Mouse (Mus musculus) stomach, postnatal 0 days (tissue): ENCODE measurements around the gene Spag9. TPM values are rescaled to one million over a fixed set of nuclear protein-coding genes. Genes with fewer than 3 reads are reported as not detected.

Experiments used
- ATAC-seq: fragments of 200-750 bp; cut with Nextera tagmentation; 2 replicates; pipeline ENCODE4 v1.8.0; 2017; ENCODE audit not compliant: low FRiP score, low TSS enrichment
- DNase-seq: peaks from one replicate; pipeline ENCODE4 v3.0.0-alpha.2; 2016; ENCODE audit warnings: low spot score
- H3K27ac ChIP-seq: fragments of 300-500 bp; sonication (generic); replicated peaks from 2 replicates; pipeline ENCODE4 v1.5.1; 2014; ENCODE audit warnings: mild to moderate bottlenecking, control low read depth
- H3K27me3 ChIP-seq: fragments of 300-500 bp; sonication (generic); 2 replicates; pipeline ENCODE4 v1.6.1; 2014; ENCODE audit warnings: low read length; ENCODE audit not compliant: control insufficient read depth, insufficient read depth
- H3K36me3 ChIP-seq: fragments of 300-500 bp; sonication (generic); 2 replicates; pipeline ENCODE4 v1.6.1; 2014; ENCODE audit warnings: low read length, mixed read lengths; ENCODE audit not compliant: control insufficient read depth, insufficient read depth
- H3K4me1 ChIP-seq: fragments of 300-500 bp; sonication (generic); replicated peaks from 2 replicates; pipeline ENCODE4 v1.6.1; 2014; ENCODE audit warnings: antibody characterized with exemption; ENCODE audit not compliant: control insufficient read depth, insufficient read depth
- H3K4me2 ChIP-seq: fragments of 300-500 bp; sonication (generic); replicated peaks from 2 replicates; pipeline ENCODE4 v1.6.1; 2014; ENCODE audit warnings: low read depth, mild to moderate bottlenecking, control low read depth, moderate library complexity
- H3K4me3 ChIP-seq: fragments of 300-500 bp; sonication (generic); 2 replicates; pipeline ENCODE4 v1.5.1; 2014; ENCODE audit warnings: low read depth, low read length, control low read depth
- H3K9ac ChIP-seq: fragments of 300-500 bp; sonication (generic); 2 replicates; pipeline ENCODE4 v1.6.1; 2014; ENCODE audit warnings: mild to moderate bottlenecking, low read length, control low read depth, mixed read lengths
- H3K9me3 ChIP-seq: fragments of 300-500 bp; sonication (generic); 2 replicates; pipeline ENCODE4 v1.6.1; 2016; ENCODE audit warnings: low read length; ENCODE audit not compliant: control insufficient read depth
- CTCF ChIP-seq: IDR thresholded peaks from 2 replicates; pipeline ENCODE4 v1.5.1; 2016; ENCODE audit warnings: antibody characterized with exemption, low read depth, mild to moderate bottlenecking, moderate library complexity
- EP300 ChIP-seq: optimal IDR thresholded peaks from 2 replicates; pipeline ENCODE3; 2016; ENCODE audit warnings: antibody characterized with exemption
- WGBS: fragments of 180-500 bp; shearing (Covaris S2); extraction: QIAGEN DNeasy Blood & Tissue Kit; methylation state at CpG from one replicate; pipeline ENCODE4 v1.1.7; 2014; 5-methylcytosine and 5-hydroxymethylcytosine counted together
- polyA plus RNA-seq: library from polyadenylated mRNA; unstranded; fragments of >200 nt; fragmentation: Nextera tagmentation; extraction: Ambion mirVana; gene quantifications from 2 replicates; pipeline ENCODE4 v1.2.1, GENCODE M21; 2015

The Spag9 gene
- polyA plus RNA-seq, 1 experiment from 2014 or later = 32.5 TPM

- TF ChIP-seq CTCF (no peak), EP300 (no peak)
- ATAC-seq (0 out of 2 replicates have a peak, but pooled peaks have one; percentile 1), DNase-seq (no peak)
- Histone ChIP-seq H3K4me3 (no peak overlapping the region), H3K9ac (no peak overlapping the region; the same call in 1 of the 2 replicates), H3K4me1 (peaks cover 2% of the 10 kb centered on the region; the same call in 1 of the 2 replicates), H3K27me3 (no peaks in the 10 kb centered on the region), H3K4me2 (no peak overlapping the region), H3K36me3 (no peaks in the 10 kb centered on the region), H3K27ac (peak overlapping the region; percentile 46), H3K9me3 (no peaks in the 10 kb centered on the region)
- WGBS = 53% methylated on average over 7 of the region's 7 CpGs
Measured at GRCm38 (mm10) chr11:94175288-94175687, 179.4 kb downstream of the Spag9 start.

Other genes starting within 250 kb of the Spag9 start
- 16.4 and 17.5 TPM in 2 replicates for gene Utp18, start 110.3 kb upstream of the Spag9 start, polyA plus RNA-seq
- 8.9 and 9.0 TPM in 2 replicates for gene Mbtd1, start 110.2 kb upstream of the Spag9 start, polyA plus RNA-seq
- 376 and 433 TPM in 2 replicates for gene Nme2, start 39.8 kb upstream of the Spag9 start, polyA plus RNA-seq
- 239 and 273 TPM in 2 replicates for gene Gm20390, start 27.8 kb upstream of the Spag9 start, polyA plus RNA-seq
- gene Nme1, start 27.6 kb upstream of the Spag9 start, polyA plus RNA-seq = 93.8 and 106 TPM in 2 replicates
- gene Tob1, start 215.4 kb downstream of the Spag9 start, polyA plus RNA-seq = 71.1 and 74.1 TPM in 2 replicates
- 1.4 and 1.9 TPM in 2 replicates for gene Wfikkn2, start 249.9 kb downstream of the Spag9 start, polyA plus RNA-seq